Mouse (Mus musculus): ENCODE results near the gene Abcf2.

Gene Abcf2

DNA sequence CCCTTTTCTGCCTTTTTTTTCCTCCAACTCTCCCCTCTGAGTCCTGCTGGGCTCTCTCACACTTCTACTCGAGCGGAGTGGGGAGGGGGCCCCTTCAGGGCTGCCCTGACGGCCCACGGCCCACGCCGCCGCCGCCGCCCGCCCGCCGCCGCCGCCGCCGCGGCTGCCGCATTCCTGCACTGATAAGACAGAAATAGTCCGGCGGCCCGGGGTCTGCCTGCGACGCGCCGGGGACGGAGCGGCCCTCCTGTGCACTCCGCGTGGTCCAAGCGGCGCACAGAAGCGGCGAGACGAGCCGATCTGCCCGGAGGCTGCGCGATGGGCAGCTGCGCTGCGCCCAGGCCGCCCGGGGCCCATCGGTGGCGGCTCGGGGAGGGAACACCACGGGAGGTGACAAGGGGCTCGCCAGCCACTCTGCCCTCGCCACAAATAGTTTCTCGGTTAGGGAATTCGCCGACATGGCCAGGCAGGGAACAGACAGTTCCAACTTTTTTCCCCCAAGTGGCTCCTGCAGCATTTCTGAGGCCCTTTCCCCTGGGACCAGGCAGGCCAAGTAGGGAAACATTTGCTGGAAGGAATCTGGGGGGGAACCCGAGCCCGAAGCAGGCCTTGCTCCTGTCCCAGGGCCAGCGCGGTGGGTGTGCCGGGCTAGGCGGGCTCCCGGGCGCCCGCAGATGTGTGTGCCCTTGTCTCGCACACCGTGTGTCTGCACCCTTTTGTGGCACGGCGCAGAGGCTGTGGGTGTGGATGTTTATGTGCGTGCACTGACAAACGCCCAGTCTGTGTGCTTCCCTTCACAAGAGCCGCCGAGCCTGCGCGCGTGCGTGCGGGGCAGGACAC is 24.9 kb upstream of the Abcf2 start:
- no peak for DNase-seq (ENCODE audit: low read depth, low spot score)

DNA sequence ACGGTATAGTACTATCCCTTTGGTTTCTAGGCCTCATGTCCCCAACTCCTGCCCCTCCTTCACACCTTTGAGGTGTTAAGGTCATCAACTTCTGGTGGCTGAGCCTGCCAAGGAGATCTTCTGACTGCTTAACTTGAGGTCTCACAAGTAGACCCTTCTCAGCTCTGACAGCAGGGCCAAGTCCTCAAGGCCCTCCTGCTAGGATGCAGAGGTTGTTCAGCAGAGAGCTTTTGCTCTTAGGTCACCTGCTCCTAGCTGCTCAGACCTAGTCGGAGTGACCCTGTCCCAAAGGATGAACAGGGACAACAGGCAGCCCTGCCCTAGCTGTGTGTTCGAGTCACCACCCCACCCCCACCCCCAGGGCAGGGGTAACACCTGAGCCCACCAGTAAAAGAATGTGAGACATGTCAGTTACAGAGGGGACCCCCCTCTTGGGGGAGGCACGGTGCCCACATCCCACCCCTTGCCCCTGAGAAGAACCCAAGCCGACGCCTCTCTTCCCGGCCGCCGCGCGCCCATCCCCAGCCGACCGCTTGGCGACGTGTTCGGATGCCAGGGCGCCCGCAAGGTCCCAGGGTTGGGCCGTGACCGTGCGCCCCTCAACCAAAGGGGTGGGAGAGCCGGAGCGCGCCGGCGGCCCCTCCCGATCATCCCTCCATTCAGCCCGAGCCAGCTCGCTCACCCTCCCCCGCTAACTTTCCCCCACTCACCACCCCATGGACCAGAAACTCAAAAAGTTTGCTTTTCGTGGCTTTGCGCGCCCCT is 24.0 kb upstream of the Abcf2 start:
- DNase-seq (ENCODE audit: low read depth, low spot score): no peak

DNA sequence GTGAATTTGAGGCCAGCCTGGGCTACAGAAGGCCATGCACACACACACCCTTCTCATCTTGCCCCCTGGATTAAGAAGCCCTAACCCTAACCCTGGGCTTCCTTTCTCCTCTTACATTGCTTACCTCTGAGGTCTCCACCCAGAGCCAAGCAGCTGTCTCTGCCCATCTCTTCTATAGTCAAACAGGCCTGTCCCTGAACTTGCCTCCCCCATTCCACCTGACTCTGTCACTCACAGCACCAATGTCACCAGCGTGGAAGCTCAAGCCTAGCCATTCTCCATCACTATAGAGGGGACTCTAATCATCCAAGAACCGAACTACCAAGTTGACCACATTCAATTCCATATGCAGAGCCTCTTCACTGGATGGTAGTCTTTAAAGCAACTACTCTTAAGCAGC is 23.0 kb upstream of the Abcf2 start:
- DNase-seq (ENCODE audit: low read depth, low spot score): no peak

DNA sequence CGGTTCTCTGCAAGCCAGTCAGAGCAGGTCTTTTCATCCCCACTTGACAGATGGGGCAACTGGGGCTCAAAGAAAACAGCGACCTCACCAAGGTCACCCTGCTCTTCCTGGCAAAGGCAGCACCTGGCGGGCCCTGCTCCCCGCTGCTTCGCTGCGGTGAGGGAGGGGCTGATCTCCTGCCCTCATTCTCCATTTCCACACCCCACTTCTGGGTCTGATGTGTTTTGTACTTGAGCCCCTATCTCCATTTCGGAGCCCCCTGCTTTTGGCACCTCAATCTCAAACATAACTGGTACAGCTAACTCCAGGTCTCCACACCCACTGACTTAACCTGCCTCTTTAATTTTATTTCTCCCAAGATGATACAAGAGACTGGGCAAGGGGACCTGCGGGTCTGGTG is 21.9 kb upstream of the Abcf2 start:
- DNase-seq (ENCODE audit: low read depth, low spot score): no peak

DNA sequence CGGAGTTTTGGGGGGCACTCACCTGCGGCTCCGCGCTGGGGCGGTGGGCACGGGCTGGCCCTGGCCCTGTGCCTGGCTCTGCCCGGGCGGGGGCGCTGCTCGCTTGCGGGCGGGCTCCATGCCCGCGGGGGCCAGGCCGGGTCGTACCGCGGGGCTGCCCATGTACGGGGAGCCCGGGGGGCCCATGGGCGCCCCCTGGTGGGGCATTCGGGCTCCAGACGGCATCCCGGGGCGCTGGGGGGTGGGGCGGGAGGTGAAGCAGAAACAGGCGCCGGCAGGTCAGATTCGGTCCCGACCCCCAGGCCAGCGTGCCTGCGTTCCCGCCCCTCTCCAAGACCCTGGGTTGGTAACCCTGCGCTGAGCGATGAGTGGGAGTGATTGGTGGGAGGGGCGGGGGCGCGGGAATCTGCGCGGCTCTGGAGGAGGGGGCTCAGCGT is 21.3 kb upstream of the Abcf2 start:
- DNase-seq (ENCODE audit: low read depth, low spot score): no peak

DNA sequence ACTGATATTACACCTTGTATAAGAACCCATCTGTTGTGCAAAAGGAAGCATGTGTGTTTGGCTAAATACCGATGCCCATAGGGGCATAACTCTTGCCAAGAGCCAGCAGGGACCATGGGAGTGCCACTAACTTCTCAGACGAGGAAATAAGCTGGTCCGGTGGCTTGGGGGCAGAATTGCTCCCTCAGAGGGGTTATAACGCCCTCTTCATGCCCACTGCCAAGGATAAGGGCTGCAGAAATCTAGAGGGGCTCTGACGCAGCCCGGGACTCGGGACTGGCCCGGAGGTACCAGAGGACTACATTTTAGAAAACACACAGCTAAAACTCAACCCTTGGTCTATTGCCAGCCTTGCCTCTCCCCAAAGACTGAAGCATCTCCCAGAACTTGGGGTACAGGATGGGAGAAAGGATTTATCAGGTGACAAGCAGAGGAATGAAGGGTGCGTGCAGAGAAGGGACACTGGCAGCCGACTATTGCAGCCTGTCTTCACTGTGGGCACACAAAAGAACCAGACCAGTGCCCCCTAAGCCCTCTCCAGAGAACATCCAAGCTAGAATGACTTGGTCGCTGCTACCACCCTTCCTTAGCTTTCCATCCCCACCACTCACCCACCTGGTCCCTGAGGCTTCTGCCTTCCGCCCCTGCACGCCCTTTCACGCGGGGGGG is 20.8 kb upstream of the Abcf2 start:
- no peak for DNase-seq (ENCODE audit: low read depth, low spot score)

DNA sequence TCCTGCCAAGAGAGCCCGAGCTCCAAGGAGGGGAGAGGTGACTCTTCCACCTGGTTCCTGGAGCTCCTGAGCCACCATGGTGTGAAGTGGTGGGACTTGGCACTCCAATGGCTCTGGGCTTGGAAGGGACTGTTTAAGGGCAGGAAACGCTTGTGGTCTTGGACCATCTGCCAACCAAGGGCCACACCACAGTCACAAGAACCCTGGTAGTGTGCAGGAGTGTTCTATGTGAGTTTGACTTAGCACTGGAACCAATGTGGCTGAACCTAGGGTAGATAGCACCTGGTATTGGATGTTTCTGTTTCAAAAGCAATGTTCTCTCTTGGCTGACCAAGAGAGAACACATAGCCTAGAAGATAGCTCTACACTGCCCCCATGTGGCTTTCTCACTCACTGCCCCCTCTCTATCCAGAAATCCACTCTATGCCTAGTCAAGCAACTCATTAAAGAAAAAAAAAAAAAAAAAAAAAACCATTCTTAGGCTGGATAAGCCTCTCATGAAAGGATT is 20.0 kb upstream of the Abcf2 start:
- DNase-seq (ENCODE audit: low read depth, low spot score): no peak

DNA sequence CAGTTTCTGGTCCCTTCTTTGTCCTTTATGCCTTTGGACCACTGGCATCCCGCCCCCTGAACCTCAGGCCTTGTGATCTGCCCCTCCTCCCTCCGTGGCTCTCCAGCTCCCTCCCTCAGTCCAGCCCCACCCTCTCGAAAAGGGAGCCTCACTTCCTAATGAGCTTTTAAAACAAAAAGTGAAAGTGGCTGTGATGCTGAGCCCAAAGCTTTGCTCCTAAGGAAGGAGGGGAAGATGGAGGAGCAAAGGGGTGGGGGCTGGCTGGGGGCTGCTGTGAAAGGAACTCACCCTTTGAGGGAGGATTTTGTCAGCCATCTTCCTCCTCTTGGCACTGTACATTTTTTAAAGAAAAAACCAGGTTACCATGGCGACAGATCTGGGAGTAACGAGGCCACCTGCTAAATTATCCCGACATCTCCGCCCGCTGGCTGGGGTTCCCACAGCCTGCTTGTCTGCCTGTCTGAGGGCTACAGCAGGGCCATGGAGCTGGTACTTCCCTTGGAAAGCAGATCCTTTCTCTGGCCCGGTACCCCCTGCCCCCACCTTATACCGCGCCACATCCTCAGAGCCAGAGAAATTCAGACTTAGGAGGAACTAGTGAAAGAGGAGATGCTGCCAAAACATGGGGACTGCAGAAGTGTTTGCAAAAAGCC is 19.4 kb upstream of the Abcf2 start:
- DNase-seq (ENCODE audit: low read depth, low spot score): no peak

DNA sequence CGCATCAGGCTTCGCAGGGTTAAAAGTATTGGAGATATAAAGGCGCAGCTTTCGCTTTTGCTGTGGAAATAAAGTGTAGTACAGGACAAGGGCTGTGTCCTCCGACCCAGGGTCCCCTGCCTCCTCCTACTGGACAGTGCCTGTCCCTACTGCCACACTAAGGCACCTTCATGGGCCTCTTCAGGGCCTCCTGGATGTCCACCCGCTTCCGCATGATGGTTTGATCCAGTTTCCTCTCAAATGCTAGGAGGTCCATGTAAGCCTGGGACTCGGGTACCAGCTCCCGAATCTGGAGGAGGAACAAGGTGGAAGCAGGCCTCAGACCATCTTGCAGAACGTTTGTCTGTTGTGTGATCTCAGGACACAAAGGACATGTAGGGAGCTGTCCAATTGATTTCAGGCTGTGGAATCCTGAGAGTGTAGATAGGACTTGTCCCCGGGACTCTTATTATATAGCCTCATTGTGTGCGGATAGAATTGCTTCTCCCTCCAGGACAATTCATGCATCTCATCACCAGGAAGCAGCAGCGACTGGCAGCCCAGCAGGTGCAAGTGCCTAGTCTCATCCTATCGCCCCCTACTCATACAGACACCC is 18.6 kb upstream of the Abcf2 start:
- no peak for DNase-seq (ENCODE audit: low read depth, low spot score)

DNA sequence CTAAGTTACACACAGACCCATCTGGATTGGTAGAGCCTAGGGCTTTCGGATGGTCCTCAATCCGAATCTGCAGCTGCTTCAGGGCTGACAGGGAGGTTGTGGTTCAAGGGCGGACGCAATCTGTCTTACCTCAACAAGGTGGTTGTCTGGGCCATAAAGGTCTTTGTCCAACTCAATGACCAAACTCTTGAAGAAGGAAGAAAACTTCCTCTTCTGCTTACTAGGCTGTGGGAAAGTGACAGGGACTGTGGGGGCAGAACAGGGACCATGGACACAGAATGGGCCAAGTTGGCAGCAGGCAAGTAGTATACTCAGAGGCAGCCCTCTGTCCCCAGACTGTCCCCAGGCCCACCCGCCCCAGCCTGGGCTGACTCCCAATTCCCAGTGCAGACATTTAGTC is 18.0 kb upstream of the Abcf2 start:
- DNase-seq (ENCODE audit: low read depth, low spot score): no peak

DNA sequence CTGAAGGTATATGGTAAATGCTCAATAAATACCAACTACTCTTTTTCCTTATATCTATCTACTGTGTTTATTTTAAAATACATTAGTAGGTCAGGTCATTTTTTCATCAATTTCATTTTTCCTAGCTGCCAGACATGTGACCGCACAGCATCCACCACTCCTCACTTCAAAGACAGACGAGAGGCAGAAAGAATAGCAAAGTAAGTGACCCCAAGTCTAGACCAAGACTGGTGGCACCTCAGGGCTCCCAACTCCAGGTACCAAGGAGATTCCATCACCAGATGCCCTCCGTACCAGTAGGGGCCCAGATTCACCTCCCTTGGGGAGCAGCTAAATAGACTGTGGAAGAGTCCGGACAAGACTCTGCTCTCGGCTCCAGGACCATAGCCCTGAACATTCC is 17.1 kb upstream of the Abcf2 start:
- DNase-seq (ENCODE audit: low read depth, low spot score): no peak

DNA sequence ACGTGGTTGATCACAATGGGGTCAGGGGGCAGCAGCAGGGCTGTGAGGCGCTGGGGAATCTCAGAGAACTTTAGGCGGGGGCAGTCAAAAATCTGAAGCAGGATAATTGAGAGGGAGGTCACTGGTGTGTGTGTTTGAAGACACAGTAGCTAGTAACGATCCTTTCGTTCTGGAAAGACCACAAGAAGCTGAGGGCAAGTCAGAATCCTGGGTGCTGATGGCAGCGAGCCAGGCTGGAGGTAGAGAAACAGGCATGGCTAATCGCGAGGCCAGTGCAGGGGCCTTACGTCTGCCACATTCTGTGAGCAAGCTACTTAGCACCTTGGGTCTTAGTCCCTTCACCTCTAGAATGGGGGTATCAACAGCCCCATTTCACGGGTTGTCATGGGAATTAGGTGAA is 16.7 kb upstream of the Abcf2 start:
- DNase-seq (ENCODE audit: low read depth, low spot score): no peak

DNA sequence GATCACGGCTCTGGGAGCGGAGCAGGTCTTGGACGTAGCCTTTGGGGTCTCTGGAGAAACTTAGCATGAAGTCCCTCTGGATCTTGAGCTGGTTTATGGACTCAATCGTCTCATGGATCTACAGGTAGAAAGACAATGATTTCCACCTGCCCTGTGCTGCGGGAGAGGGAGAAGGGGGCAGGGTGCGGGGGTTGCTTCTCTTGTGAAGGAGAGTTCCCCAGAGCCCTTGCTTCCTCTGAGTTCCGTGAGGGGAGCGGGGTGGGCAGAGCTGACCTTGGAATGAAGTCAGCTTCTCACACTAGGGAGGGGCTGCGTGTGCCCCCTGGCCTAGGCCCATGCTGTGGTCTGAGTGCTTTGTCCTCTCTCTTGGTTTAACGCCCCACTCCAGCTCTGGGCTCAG is 16.0 kb upstream of the Abcf2 start:
- DNase-seq (ENCODE audit: low read depth, low spot score): no peak

DNA sequence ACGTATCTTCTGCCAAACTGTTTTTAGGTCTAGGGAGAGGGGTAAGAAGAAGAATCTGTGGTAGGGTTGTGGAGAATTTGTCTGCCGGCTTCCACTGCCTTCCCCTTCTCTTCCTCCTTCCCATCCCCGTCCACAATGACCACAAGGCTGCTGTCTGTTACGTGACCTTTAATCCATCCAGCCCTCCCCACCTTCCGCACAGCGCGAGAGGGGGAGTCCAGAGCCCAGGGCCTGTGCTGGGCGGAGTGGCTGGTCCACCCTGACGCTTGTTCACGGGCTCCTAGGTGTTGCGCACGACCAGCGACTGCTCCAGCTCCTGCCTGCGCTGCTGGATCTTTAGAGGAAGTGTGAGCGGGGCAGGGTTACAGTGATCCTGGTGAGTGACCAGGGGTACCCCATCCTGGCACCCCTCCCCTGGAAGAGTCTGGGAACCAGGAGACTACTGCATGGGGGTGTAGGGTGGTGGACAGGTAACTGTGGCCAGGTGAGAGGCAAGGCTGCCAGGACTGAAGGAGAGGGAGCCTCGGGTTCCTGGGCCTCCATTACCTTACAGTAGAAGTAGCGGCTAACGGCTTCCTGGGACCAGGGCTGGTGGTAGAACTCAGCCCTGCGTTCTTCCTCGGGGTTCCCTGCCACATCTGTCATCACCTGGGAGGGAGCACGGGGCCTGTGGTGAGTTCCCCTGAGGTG is 15.3 kb upstream of the Abcf2 start:
- DNase-seq (ENCODE audit: low read depth, low spot score): no peak

DNA sequence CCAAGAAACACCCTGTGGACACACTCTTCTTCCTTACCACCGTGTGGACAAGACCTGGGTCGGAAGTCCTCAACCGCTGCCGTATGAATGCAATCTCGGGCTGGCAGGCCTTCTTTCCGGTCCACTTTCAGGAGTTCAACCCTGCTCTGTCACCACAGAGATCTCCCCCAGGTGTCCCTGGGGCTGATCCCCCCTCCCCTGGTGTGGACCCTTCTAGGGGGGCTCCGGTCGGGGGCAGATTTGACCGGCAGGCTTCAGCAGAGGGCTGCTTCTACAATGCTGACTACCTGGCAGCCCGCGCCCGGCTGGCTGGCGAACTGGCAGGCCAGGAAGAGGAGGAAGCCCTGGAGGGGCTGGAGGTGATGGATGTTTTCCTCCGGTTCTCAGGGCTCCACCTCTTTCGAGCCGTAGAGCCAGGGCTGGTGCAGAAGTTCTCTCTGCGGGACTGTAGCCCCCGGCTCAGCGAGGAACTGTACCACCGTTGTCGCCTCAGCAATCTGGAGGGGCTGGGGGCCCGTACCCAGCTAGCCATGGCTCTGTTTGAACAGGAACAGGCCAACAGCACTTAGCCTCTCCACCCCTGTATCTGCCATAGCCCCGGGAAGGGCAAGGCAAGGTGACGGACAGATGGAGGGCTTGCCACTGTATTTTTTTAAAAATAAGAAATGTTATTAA is 14.7 kb upstream of the Abcf2 start:
- no peak for DNase-seq (ENCODE audit: low read depth, low spot score)

DNA sequence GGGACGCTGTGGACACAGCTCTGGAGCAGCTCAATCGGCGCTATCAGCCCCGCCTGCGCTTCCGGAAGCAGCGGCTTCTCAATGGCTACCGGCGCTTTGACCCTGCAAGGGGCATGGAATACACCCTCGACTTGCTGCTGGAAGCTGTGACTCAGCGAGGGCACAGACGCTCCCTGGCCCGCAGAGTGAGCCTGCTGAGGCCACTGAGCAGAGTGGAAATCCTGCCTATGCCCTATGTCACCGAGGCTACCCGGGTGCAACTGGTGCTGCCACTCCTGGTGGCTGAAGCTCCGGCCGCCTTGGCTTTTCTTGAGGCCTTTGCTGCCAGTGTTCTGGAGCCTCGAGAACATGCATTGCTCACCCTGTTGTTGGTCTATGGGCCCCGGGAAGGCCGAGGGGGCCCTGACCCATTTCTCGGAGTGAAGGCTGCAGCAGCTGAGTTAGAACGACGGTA is 14.0 kb upstream of the Abcf2 start:
- DNase-seq (ENCODE audit: low read depth, low spot score): no peak

DNA sequence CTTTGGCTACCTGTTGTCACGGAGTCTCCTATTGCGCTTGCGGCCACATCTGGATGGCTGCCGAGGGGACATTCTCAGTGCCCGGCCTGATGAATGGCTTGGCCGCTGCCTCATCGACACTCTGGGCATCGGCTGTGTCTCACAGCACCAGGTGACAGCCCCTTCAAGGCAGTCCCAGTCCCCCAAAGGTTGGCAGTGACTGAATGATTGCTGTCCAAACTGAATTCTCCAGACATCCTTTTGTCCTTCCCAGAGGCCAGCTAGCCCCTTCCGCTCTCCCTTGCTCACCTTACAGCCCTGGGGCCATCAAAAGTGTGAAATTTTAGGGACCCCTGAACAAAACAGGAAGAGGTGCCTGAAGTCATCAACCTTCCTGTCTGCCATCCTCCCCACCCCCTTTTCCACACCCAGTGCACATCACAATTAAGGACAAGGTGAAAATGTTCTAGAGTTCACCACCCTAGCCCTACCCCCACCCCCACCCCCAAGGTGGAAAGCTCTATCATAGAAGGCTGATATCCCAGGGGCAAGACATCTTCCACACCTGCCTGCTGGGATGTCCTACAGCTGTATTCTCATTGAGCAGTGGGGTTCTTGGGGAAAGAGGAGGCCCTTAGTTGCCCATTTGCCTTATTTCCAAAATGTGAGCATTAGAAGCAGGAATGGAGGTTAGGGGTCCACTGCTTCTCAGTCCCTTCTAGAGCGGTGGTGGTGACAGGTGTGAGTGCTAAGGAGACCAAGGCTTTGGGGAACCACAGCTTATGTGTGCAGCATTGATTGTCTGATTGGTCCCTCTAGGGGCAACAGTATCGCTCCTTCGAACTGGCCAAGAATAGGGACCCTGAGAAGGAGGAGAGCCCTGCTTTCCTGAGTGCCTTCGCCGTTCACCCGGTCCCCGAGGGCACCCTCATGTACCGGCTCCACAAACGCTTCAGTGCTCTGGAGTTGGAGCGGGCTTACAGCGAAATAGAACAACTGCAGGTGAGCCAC is 12.5 kb upstream of the Abcf2 start:
- no peak for DNase-seq (ENCODE audit: low read depth, low spot score)

DNA sequence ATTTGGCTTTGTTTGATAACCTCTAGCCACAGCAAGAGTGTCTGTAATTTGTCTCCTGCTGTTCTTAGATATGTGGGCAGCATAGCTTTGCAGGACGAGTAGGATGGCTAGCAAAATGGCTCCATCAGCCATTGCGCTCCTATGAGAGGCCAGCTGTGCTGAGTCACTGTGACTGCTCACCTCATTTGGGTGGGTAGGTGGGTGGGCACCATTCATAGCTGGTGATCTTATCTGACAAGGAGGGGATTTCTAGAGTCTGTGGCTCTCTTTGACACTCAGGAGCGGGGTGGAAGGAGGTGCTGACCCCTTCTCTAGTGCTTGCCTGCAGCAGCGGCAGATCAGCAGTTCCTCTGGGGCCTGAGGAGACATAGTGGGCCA is 9.9 kb upstream of the Abcf2 start:
- DNase-seq (ENCODE audit: low read depth, low spot score): no peak
